Mouse (Mus musculus) midbrain, embryonic 12.5 days (tissue): Measurements from ENCODE around the gene Fzd4. TPM values are rescaled to one million over a fixed set of nuclear protein-coding genes. Genes with fewer than 3 reads are reported as not detected.

Experiments
- ATAC-seq: fragments of 200-750 bp; cut with Nextera tagmentation; 2 replicates; pipeline ENCODE4 v1.8.0; 2017; ENCODE audit warnings: low read depth, moderate TSS enrichment, moderate library complexity; ENCODE audit not compliant: low FRiP score
- H3K27ac ChIP-seq: fragments of 300-500 bp; sonication (generic); replicated peaks from 2 replicates; pipeline ENCODE4 v1.5.1; 2016; ENCODE audit warnings: mild to moderate bottlenecking
- H3K27me3 ChIP-seq: fragments of 300-500 bp; sonication (generic); 2 replicates; pipeline ENCODE4 v1.6.1; 2016; ENCODE audit warnings: mild to moderate bottlenecking
- H3K36me3 ChIP-seq: fragments of 300-500 bp; sonication (generic); 2 replicates; pipeline ENCODE4 v1.6.1; 2016
- H3K4me1 ChIP-seq: fragments of 300-500 bp; sonication (generic); 2 replicates; pipeline ENCODE4 v1.6.1; 2016
- H3K4me2 ChIP-seq: fragments of 300-500 bp; sonication (generic); replicated peaks from 2 replicates; pipeline ENCODE4 v1.6.1; 2016; ENCODE audit warnings: mild to moderate bottlenecking, moderate library complexity
- H3K4me3 ChIP-seq: fragments of 300-500 bp; sonication (generic); 2 replicates; pipeline ENCODE4 v1.5.1; 2016; ENCODE audit warnings: mild to moderate bottlenecking
- H3K9ac ChIP-seq: fragments of 300-500 bp; sonication (generic); replicated peaks from 2 replicates; pipeline ENCODE4 v1.6.1; 2016; ENCODE audit warnings: mild to moderate bottlenecking, moderate library complexity
- H3K9me3 ChIP-seq: fragments of 300-500 bp; sonication (generic); 2 replicates; pipeline ENCODE4 v1.6.1; 2016; ENCODE audit warnings: mild to moderate bottlenecking
- WGBS: fragments of 180-500 bp; shearing (Covaris S2); methylation state at CpG from one replicate; pipeline ENCODE4 v1.1.7; 2016; 5-methylcytosine and 5-hydroxymethylcytosine counted together
- polyA plus RNA-seq: library from polyadenylated mRNA; unstranded; fragments of >200 nt; fragmentation: Nextera tagmentation; extraction: Ambion mirVana; gene quantifications from 2 replicates; pipeline ENCODE4 v1.2.1, GENCODE M21; 2016

Gene Fzd4
- polyA plus RNA-seq, 1 experiment from 2014 or later, result 2.5 TPM

DNA sequence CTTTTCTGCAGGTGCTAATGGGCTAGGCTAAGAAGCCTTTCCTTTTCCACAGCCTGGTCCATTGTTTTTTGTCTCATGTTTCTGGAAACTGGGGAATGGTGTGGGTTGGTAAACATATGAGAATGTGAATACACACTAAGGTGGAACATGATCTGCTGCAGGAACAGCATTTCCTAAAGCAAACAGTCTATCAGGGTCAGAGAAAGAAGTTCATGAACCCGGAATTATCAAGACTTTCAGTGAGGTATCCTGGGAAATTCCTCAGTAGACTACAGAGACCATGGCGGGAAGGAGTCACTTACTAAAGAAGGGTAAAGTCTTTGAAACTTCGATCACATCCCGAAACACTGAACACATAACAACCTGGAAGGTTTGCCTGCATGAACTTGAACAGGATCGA is 32.2 kb downstream of the Fzd4 start:
- Histone ChIP-seq H3K9ac (no peak overlapping the region), H3K4me2 (no peak overlapping the region), H3K27me3 (no peaks in the 10 kb centered on the region), H3K4me3 (no peak overlapping the region), H3K4me1 (no peaks in the 10 kb centered on the region), H3K27ac (no peak overlapping the region), H3K9me3 (no peaks in the 10 kb centered on the region), H3K36me3 (no peaks in the 10 kb centered on the region)
- WGBS, result 90% methylated on average over 5 of the region's 5 CpGs
- ATAC-seq, result no peak

DNA sequence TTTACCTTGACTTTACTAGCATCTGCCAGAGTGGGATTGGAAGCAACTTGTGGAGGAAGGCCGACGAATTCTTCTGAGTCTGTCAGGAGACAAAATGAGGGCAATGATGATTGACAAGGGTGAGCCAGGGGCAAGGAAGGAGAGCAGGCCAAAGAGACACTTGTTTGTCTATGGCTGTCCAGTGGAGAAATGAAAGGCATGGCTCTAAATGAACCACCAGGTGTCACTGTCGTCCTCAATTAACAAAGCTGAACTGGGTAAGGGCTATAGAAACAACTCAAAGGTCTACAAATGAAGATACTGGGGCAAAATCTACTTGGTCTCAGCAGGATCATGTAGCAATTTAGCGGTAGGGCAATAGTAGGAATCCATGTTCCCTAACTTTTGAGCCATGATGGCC is 33.4 kb downstream of the Fzd4 start:
- 53% methylated on average over 4 of the region's 4 CpGs for WGBS
- no peak for ATAC-seq
- no peak overlapping the region for H3K27ac ChIP-seq
- H3K27me3 ChIP-seq, result no peaks in the 10 kb centered on the region
- H3K4me1 ChIP-seq, result no peaks in the 10 kb centered on the region
- no peaks in the 10 kb centered on the region for H3K9me3 ChIP-seq
- no peaks in the 10 kb centered on the region for H3K36me3 ChIP-seq
- no peak overlapping the region for H3K4me3 ChIP-seq
- no peak overlapping the region for H3K9ac ChIP-seq
- H3K4me2 ChIP-seq, result no peak overlapping the region

DNA sequence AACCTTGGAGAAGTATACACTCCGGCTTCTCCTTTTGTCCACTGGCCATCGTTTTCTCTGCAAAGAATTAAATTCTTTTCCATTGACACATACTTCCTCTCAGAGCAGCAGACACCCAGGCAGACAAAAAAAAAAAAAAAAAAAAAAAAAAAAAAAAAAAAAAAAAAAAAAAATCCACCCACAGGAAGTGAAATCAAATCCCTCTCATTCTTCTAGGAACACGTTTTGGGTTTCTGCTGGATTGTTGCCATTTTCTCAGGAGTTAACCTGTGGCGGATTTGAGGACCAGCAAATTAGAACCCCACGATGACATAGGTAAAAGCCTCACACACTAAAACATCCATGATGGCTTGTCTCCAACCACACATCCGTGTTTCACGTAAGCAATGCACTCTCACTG is 37.1 kb downstream of the Fzd4 start:
- Histone ChIP-seq H3K36me3 (no peaks in the 10 kb centered on the region), H3K9me3 (no peaks in the 10 kb centered on the region), H3K4me3 (no peak overlapping the region), H3K4me2 (no peak overlapping the region), H3K27me3 (no peaks in the 10 kb centered on the region), H3K4me1 (no peaks in the 10 kb centered on the region), H3K27ac (no peak overlapping the region), H3K9ac (no peak overlapping the region)
- no peak for ATAC-seq
- 79% methylated on average over 7 of the region's 7 CpGs for WGBS

GRCm38 (mm10) chr7:89442242-89442641 is 38.1 kb downstream of the Fzd4 start:
- H3K9me3 ChIP-seq, result no peaks in the 10 kb centered on the region
- H3K4me3 ChIP-seq, result no peak overlapping the region
- no peak overlapping the region for H3K9ac ChIP-seq
- no peaks in the 10 kb centered on the region for H3K36me3 ChIP-seq
- H3K4me2 ChIP-seq, result no peak overlapping the region
- no peaks in the 10 kb centered on the region for H3K27me3 ChIP-seq
- ATAC-seq, result no peak
- no peaks in the 10 kb centered on the region for H3K4me1 ChIP-seq
- no peak overlapping the region for H3K27ac ChIP-seq
- WGBS, result 74% methylated on average over 4 of the region's 4 CpGs

GRCm38 (mm10) chr7:89445137-89445536 is 41.0 kb downstream of the Fzd4 start:
- Histone ChIP-seq H3K36me3 (no peaks in the 10 kb centered on the region), H3K9ac (no peak overlapping the region), H3K4me3 (no peak overlapping the region), H3K4me2 (no peak overlapping the region), H3K9me3 (no peaks in the 10 kb centered on the region), H3K27me3 (no peaks in the 10 kb centered on the region), H3K27ac (no peak overlapping the region), H3K4me1 (no peaks in the 10 kb centered on the region)
- no peak for ATAC-seq
- WGBS, result 87% methylated on average over 4 of the region's 4 CpGs

DNA sequence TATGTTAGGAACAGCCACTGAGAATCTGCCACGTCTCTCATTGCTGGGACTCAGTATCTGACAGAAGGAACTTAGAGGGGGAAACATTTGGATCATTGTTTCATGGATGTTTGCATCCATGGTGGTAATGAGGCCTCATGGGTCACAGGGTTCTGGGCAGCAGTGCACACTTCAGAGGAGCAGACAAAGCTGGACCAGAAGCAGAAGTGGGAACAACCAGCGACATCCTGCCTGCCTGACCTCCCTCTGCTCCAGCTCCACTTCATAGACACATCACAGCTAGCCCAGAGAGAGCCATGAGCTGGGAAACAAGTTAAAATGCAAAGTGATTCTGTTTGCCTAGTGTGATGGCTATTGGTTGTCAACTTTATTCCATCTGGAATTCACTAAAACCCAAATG is 46.2 kb downstream of the Fzd4 start:
- H3K27me3 ChIP-seq, result no peaks in the 10 kb centered on the region
- H3K9me3 ChIP-seq, result no peaks in the 10 kb centered on the region
- no peak overlapping the region for H3K27ac ChIP-seq
- no peaks in the 10 kb centered on the region for H3K4me1 ChIP-seq
- no peak overlapping the region for H3K4me2 ChIP-seq
- no peak overlapping the region for H3K4me3 ChIP-seq
- ATAC-seq, result no peak
- H3K36me3 ChIP-seq, result no peaks in the 10 kb centered on the region
- 66% methylated on average over 2 of the region's 2 CpGs for WGBS
- H3K9ac ChIP-seq, result no peak overlapping the region

GRCm38 (mm10) chr7:89456380-89457076 is 52.4 kb downstream of the Fzd4 start:
- 56% methylated on average over 7 of the region's 7 CpGs for whole genome bisulfite sequencing
- H3K36me3 ChIP-seq, result no peaks in the 10 kb centered on the region
- H3K9ac ChIP-seq, result no peak overlapping the region
- ATAC-seq, result no peak
- H3K9me3 ChIP-seq, result no peaks in the 10 kb centered on the region
- no peak overlapping the region for H3K4me2 ChIP-seq
- H3K27ac ChIP-seq, result no peak overlapping the region
- H3K27me3 ChIP-seq, result no peaks in the 10 kb centered on the region
- H3K4me1 ChIP-seq, result peaks cover 5% of the 10 kb centered on the region; the same call in 1 of the 2 replicates
- H3K4me3 ChIP-seq, result no peak overlapping the region

GRCm38 (mm10) chr7:89459691-89460090 is 55.5 kb downstream of the Fzd4 start:
- no peaks in the 10 kb centered on the region for H3K9me3 ChIP-seq
- H3K27ac ChIP-seq, result no peak overlapping the region
- H3K36me3 ChIP-seq, result no peaks in the 10 kb centered on the region
- H3K4me2 ChIP-seq, result no peak overlapping the region
- H3K27me3 ChIP-seq, result no peaks in the 10 kb centered on the region
- ATAC-seq, result no peak
- H3K9ac ChIP-seq, result no peak overlapping the region
- H3K4me1 ChIP-seq, result peaks cover 5% of the 10 kb centered on the region; the same call in 1 of the 2 replicates
- 79% methylated on average over 2 of the region's 2 CpGs for WGBS
- no peak overlapping the region for H3K4me3 ChIP-seq

GRCm38 (mm10) chr7:89460911-89461310 is 56.8 kb downstream of the Fzd4 start:
- no peak for ATAC-seq
- Histone ChIP-seq H3K4me2 (no peak overlapping the region), H3K36me3 (no peaks in the 10 kb centered on the region), H3K4me1 (peaks cover 5% of the 10 kb centered on the region; the same call in 1 of the 2 replicates), H3K27ac (no peak overlapping the region), H3K27me3 (no peaks in the 10 kb centered on the region), H3K4me3 (no peak overlapping the region), H3K9me3 (no peaks in the 10 kb centered on the region), H3K9ac (no peak overlapping the region)

DNA sequence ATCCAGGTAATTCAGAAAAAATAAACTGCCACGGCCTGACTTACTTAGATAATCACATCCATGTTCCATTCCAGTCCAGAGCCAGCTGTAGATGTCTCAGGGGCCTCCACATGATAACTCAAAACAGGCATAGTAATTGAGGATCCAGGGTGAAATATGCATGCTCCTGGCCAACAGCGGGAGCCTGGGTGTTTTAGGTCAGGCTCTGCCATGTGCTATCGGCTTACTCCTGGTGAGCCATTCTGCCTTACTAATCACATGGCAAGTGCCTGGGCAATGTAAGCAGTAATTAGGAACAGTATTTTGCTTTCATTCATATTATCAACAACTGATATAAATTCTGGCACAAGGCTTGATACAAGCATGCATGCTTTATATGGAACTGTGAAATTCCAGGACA is 57.2 kb downstream of the Fzd4 start:
- Histone ChIP-seq H3K9ac (no peak overlapping the region), H3K27ac (no peak overlapping the region), H3K36me3 (no peaks in the 10 kb centered on the region), H3K4me3 (no peak overlapping the region), H3K4me1 (peaks cover 2% of the 10 kb centered on the region; the same call in 1 of the 2 replicates), H3K9me3 (no peaks in the 10 kb centered on the region), H3K27me3 (no peaks in the 10 kb centered on the region), H3K4me2 (no peak overlapping the region)
- 74% methylated on average over 3 of the region's 3 CpGs for WGBS
- ATAC-seq, result no peak

Other genes starting within 250 kb of the Fzd4 start
- 19.1 and 20.9 TPM in 2 replicates for gene Tmem135, start 133 bp upstream of the Fzd4 start, polyA plus RNA-seq
- 24.6 and 32.1 TPM in 2 replicates for gene Prss23, start 122.8 kb downstream of the Fzd4 start, polyA plus RNA-seq
- 1.1 and 1.7 TPM in 2 replicates for gene Me3, start 228.0 kb downstream of the Fzd4 start, polyA plus RNA-seq